Mouse (Mus musculus) heart, adult 18-20 months (tissue): ENCODE measurements at regions not wholly inside any gene's neighbourhood (a gene's known extent, or its start where the extent isn't known, plus 50 kb on each side); places are given as distances from the start of the nearest gene placed in this dataset.

ENCODE experiments used
- DNase-seq, 2 experiments: peaks; one replicate each; pipeline ENCODE4 v3.0.0; 2021 to 2022; ENCODE audit warnings: mixed read lengths in 1 of 2

GRCm38 (mm10) chr10:126815730-126816129, 85.4 kb downstream of the Atp23 start:
- no peak for DNase-seq

- DNase-seq = no peak
Measured at GRCm38 (mm10) chr10:126814968-126815367, 86.2 kb downstream of the Atp23 start.

GRCm38 (mm10) chr10:126813051-126813593, 88.0 kb downstream of the Atp23 start:
- no peak for DNase-seq

- DNase-seq = peak in 1 of 2 experiments; percentile 7
Measured at GRCm38 (mm10) chr10:126812243-126812755, 88.9 kb downstream of the Atp23 start.

GRCm38 (mm10) chr10:126810346-126811095, 90.6 kb downstream of the Atp23 start:
- DNase-seq = no peak

GRCm38 (mm10) chr10:126809587-126809986, 91.6 kb downstream of the Atp23 start:
- no peak for DNase-seq

- no peak for DNase-seq
Measured at GRCm38 (mm10) chr10:126806881-126807280, 94.3 kb downstream of the Atp23 start.

- no peak for DNase-seq
Measured at GRCm38 (mm10) chr10:126802732-126803131, 98.4 kb downstream of the Atp23 start.

- no peak for DNase-seq
Measured at GRCm38 (mm10) chr10:126799393-126799792, 101.8 kb downstream of the Atp23 start.

GRCm38 (mm10) chr10:126793136-126793535, 108.0 kb downstream of the Atp23 start:
- DNase-seq = no peak

GRCm38 (mm10) chr10:126792371-126792835, 108.8 kb downstream of the Atp23 start:
- DNase-seq = no peak

- no peak for DNase-seq
Measured at GRCm38 (mm10) chr10:126788277-126788676, 112.9 kb downstream of the Atp23 start.

GRCm38 (mm10) chr10:126783161-126783560, 118.0 kb downstream of the Atp23 start:
- no peak for DNase-seq

GRCm38 (mm10) chr10:126776603-126777002, 124.6 kb downstream of the Atp23 start:
- no peak for DNase-seq

- no peak for DNase-seq
Measured at GRCm38 (mm10) chr10:126775946-126776345, 125.2 kb downstream of the Atp23 start.

- no peak for DNase-seq
Measured at GRCm38 (mm10) chr10:126770446-126771020, 130.6 kb downstream of the Atp23 start.

- DNase-seq = no peak
Measured at GRCm38 (mm10) chr10:126765648-126766047, 135.5 kb downstream of the Atp23 start.

GRCm38 (mm10) chr10:126764740-126765139, 136.4 kb downstream of the Atp23 start:
- no peak for DNase-seq

- DNase-seq = no peak
Measured at GRCm38 (mm10) chr10:126763976-126764375, 137.2 kb downstream of the Atp23 start.

- no peak for DNase-seq
Measured at GRCm38 (mm10) chr10:126758682-126759081, 142.5 kb downstream of the Atp23 start.

- DNase-seq = no peak
Measured at GRCm38 (mm10) chr10:126753201-126753600, 148.0 kb downstream of the Atp23 start.

GRCm38 (mm10) chr10:126752699-126753098, 148.5 kb downstream of the Atp23 start:
- DNase-seq = no peak
